Mouse (Mus musculus) granulocyte monocyte progenitor cell, adult 5-6 weeks (primary cell): ENCODE measurements around the gene Ccne1. TPM values are rescaled to one million over a fixed set of nuclear protein-coding genes. Genes with fewer than 3 reads are reported as not detected.
A peak's percentile ranks its signal among the peaks of the same experiment; 100 is the strongest.
"Not testable (repeated sequence)": the region's sequence is repeated elsewhere in the genome, so short reads cannot be mapped to it uniquely, and the experiment has no call there.

Experiments used
- ATAC-seq: replicated peaks from 2 replicates; pipeline ENCODE4 v1.8.0; 2016; ENCODE audit warnings: mild to moderate bottlenecking, moderate TSS enrichment, inconsistent platforms; ENCODE audit not compliant: poor library complexity, severe bottlenecking
- total RNA-seq, 2 experiments: library from RNA; stranded (forward) in 1 of 2; stranded (reverse) in 1 of 2; fragments of 200-712, 200-1000 nt in 1 of 2; fragments of >200 nt in 1 of 2; fragmentation: Nextera tagmentation in 1 of 2; gene quantifications; 2 replicates each; pipeline ENCODE4 v1.2.3; 2014 to 2017

Gene Ccne1
- 22.4 and 23.1 TPM in 2 replicates for total RNA-seq (2014; fragmentation: Nextera tagmentation)
- 20.9 and 25.7 TPM in 2 replicates for total RNA-seq (2017)

DNA sequence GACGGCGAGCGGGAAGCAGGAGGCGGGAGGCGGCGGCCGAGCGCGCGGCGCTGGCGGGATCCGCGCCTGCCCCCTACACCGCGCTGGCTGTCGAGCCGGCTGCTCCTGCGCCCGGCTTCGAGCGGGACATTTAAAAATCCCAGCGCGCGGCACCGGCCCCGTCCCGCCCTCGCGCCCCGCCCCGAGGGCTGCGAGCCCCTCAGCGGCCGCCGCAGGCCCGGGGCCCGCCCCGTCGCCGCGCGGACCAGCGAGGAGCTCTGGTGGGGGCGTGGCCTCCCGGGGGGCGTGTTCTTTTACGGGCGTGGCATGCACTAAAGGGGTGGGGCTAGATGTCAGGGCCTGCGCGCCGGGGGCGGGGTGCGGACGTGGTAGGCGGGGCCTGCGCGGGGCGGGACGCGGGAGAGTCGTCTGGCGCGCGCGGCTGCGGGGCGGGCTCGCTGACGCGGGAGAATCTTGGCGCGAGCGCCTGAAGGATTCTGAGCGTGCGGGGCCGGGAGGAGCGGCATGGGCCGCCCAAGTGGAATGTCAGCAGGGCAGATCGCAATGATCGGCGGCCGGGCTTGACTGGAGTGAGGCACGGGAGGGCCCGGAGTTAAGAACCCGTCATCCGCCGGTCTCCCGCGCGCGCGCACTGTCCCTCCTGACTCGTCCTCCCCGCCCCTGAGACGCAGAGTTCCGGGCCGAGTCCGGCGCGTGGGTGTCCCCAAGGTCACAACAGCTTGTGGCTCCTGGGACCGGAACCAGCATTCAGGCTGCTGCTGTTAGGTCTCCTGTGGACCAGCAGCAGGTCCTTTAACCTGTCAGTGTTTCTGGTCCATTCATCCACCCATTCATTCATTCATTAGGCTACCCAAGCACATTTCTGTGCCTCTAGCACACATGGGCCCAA, at the start of gene Ccne1:
Gene Ccne1 (minus strand): TSS at position 164 of the 889 bp plus-strand sequence.
- ATAC-seq, result peak; percentile 89

DNA sequence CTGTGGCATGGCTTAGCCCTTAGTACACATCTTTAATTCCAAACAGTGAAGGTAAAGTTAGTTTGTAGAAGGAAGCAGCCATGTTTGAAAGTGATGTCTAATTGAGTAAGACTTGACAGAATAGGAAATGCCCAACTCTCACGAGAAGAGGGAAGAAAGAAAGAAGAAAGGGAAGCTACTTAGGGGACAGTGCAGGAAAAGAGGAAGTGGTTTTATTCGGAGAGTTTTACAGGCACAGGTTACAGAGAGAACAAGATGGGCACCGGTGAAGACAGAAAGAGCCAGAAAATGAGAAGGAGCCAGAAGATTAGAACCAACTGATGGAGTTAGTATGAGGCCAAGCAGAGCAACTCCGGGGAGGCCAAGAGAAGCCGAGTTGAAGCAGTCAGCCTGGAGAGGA, 48.5 kb upstream of the Ccne1 start:
- ATAC-seq, result peak; percentile 98

DNA sequence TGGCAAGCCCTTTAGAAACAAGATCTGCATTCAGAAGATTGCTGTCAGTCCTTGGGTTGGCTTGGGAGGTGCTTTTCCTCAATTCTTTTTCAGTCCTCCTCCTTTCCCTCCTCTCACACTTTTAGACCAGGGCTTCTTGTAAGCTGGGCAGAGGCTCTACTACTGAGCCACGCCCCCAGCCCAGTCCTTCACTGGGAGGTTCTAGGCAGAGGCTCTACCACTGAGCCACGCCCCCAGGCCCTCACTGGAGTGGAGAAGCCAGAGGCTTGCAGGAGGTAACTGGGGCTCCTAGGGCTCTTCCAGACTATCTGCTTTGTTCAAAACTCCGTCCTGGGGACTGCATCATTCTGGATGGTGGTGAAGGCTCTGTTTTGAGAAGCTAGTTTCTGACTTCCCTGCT, 45.2 kb upstream of the Ccne1 start:
- no peak for ATAC-seq

DNA sequence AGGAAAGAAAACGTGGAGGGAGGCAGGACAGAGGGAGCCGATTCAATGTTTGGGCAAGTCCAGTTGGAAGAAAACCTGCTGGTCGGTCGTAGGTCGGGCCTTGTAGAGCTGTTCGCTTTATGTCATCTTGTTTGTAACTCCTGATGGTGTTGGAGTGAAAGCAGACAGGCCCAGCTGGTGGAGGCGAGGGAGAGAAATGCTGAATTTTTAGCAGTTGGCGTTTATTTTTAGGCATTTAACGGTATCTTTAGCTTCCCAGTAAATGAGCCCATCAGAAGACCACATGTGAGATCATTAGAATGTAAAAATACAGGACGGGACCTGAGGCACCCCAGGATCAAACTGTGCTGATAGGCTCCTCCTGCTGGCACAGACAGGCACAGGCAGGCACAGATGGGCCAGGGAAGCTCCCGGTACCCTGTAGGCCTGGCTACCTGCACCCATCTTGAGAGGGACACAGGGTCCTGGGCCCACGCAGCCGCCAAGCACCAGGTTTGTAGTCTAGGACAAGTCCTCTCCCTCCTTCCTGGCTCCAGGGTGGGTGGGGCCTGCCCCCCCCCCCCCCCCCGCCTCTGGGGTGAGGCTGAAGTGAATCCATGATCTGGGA, 44.5 kb upstream of the Ccne1 start:
- no peak for ATAC-seq

DNA sequence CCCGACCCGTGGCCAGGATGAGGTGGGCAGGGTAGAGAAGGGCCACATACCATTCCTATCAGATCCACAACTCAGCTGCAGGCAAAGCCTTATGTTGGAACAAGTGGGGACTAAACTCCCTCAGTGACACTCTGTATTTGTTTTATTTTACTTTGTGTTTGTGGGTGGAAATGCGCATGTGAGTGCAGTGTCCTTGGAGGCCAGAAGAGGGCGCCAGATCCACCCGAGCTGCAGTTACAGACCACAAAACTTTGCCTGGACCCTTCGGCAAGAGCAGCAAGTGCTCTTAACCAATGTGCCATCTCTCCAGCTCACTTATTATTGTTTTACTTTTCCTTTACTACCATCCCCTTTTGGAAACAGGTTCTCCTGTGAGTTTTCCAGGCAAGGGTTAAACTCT, 40.1 kb upstream of the Ccne1 start:
- ATAC-seq, result no peak

DNA sequence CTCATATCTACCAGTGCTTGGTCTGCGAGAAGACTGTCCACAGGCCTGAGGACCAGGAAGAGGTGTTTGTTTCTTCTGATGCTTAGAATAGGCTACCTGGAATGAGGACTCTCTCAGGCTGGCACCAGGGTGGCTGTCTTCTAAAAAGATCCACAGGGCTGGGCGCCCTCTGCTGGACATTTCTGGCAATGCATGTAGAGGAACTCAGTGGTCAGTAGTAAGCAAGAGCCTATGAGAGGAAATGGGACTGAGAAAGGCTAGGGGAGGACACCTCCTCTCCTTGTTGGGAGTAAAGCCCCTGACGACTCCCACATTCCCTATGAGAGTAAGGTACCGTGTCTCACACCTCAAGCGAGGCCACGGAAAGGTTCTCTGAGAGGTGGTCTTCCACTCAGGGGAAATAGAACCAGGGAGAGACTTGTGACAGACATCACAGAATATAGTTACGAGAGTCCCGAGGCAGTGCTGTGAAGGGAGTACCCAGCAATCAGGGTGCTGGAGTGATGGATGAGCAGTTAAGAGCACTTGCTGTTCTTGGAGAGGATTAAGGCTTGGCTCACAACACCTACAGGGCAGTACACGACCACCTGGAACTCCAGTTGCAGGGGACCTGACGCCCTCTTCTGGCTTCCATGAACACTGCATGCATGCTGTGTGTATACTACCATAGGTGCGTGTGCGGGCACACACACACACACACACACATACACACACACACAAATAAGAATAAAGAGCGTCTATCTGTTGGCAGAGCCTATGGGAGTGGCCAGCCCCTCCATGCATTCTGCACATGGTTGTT, 34.6 kb upstream of the Ccne1 start:
- ATAC-seq, result peak; percentile 93

DNA sequence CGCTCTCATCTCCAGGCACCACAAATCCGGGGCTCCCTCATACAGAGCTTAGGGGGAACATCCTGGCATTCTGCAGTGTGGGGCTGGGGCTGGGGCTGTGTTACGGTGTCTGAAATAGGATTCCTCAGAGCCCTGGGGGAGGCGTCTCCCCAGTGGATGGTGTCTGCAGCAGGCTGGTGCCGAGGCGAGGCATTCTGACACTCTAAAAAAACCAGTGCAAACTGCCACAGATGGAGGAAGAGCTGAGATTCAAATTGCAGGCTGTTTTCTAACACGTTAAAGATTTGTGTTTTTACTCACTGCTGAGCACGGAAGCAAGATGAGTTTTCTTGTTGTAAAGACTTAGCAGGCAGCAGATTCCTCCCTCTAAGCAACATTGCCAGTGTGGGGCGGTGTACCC, 33.0 kb upstream of the Ccne1 start:
- no peak for ATAC-seq

DNA sequence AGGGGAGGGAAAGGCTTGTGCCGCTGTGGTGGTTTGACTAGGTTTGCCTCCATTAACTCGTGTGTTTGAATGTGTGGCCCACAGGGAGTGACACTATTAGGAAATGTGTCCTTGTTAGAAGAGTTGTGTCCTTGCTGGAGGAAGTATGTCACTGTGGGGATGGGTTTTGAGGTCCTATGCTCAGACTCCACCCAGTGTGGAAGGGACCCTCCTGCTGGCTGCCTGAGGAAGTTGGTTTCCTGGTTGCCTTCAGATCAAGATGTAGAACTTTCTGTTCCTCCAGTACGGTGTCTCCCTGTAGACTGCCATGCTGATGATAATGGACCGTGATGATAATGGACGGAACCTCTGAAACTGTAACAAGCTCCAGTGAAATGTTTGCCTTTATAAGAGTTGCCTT, 27.1 kb upstream of the Ccne1 start:
- ATAC-seq, result peak; percentile 69

DNA sequence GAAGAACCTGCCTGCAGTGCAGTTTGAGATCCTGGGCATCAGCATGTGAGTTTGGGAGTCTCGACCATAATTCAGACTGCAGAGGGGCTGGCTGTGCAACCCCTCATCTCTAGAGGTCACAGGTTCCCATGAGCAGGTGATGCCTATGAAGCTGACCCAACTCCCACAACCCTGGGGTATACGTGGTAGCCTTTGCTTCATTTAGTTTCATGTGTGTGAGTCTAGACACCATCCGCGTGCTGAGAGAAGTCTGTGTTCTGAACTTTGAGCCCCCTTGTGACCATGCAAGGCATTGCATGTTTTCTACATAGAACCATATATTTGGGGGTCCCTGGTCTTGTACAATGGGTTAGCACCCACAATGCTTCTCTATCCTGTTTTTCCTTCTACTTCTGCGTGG, 23.9 kb upstream of the Ccne1 start:
- peak; percentile 78 for ATAC-seq

DNA sequence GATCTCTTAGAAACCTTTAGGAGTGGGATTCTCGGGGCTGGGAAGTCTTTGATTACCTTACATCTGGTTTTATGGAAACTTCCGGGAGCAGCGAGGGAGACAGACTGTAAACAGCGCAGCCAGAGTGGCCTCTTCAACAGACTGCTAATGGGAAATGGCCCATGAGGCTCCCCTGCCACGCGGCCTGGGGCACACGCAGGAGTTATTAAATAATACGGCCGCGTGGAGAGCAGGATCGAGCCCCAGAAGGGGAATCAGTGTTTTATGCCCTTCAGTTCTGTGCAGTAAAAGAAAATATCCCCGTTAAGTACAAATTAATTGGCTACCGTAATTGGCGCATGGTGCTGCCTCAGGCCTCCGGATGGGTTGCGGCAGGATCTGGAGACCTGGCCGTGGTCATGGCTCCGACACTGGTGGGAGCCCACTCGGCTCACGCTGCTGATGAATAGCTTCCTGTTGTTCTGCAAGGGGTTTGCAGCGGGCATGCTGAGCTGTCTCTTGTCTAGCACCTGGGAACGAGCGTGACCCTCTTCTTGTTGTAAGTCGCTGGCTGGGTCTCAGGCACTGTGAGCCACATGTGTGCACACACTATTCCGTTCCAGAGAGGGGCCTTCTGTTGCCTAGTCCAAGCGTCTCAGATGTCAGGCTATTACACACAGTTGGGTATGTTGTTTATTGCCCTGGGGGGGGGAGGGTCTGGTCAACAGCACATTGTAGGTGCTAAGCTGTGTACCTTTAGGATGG, 22.8 kb upstream of the Ccne1 start:
- ATAC-seq, result no peak

DNA sequence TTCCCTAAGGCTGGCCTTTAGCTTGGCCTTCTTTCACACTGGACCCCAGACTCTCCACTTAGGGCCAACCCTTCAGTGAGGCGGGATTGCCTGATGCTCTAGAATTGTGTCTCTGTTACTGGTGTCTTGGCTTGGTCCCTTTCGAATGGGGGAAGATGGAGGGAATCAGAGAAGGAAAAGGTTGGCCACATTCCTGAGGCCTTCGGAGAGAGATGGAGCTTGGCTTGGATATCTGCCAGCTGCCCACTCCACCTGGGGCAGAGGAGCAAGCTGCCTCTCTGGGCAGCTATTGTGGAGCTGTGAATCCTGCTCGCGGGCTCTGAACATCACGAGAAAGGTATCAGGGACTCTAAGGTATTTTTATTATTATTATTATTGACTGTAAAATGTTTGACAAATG, 22.2 kb upstream of the Ccne1 start:
- no peak for ATAC-seq

DNA sequence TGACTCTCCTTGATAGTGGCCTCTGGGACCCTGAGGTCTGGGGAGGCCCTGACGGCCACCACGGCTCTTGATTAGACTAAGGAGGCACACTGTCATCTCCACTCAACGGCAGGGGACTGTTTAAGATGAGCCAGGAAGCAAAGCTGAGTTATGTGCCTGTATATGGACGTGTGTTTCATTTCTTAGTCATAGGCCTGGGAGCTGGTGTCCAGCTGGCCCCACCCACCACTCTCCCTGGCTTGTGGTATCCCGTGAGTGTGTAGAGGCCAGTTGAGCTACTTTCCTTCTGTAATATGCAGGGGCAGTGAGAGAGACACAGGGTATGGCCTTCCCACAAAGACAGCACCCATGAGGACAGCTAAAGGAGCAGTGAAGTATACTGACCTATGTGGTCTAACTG, 20.9 kb upstream of the Ccne1 start:
- not testable (repeated sequence) for ATAC-seq

DNA sequence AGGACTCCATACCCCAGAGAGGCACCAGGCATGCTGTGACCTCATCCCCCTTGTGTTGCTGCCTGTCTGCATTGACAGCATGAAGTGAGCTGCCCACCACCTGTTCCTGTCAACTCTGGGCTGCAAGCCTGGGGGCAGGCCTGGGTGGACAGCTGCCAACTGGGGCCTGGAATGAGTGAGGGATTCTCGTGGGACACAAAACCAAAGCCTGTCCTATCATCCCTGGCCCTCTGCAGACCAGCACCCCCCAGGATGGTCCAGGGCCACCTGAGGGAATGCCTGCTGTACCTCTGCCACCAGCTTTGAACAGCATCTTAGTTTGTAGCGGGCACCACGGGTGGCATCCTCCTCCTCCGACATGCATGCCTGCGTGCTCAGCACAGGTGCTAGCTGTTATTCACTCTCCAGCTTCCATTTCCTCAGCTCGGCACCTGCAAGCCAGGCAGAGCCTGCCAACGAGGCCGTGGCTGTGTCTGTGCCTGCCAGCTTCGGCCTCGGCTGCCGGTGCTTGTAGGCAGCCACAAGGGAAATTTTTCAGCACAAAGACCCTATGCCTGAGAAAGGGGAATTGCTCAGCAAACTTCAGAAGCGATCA, 18.3 kb upstream of the Ccne1 start:
- no peak for ATAC-seq

DNA sequence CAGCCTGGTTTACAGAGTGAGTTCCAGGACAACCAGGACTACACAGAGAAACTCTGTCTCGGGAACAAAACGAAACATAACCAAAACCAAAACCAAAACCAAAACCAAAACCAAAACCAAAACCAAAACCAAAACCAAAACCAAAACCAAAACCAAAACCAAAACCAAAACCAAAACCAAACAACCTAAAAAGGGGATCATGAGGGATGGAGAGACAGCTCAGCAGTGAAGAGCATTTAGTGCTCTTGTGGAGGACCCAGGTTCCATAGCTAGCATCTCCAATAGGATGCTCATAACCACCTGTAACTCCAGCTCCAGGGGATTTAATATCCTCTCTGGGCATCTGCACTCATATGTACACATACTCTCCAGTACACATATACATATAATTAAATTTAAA, 16.8 kb upstream of the Ccne1 start:
- ATAC-seq, result not testable (repeated sequence)

DNA sequence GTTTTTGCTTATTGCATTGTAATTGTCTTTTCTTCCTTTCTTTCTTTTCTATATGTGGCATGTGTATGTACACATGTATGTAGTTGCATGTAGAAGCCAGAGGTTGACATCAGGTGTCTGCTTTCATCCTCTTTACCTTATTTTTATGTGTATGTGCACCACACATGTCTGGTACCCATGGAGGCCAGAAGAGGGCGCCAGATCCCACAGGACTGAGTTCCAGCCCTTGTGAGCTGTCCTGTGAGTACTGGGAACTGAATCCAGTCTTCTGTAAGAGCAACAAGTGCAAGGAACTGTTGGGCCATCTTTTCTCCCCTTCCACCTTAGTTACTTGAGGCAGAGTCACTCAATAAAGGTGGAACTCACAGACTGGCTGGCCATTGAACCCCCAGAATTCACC, 11.3 kb upstream of the Ccne1 start:
- ATAC-seq, result no peak

DNA sequence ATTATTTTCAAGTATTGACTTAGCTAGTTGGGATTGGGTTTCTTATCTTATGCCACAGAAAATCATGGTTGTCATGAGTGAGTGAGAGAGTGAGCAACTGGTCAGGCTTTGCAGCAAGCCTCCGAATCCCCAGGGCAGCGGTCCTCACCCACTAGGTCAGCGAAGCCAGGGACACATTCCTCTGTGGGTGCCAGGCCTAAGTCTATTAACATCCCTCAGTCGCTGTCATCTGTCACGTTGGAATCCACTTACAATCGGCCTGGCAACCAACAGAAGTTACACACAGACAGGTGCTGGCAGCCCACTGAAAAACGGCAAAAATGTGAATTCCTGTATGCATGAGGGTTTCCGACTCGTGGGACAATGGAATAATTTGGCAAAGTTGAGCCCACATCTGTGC, 5.1 kb upstream of the Ccne1 start:
- ATAC-seq, result no peak

DNA sequence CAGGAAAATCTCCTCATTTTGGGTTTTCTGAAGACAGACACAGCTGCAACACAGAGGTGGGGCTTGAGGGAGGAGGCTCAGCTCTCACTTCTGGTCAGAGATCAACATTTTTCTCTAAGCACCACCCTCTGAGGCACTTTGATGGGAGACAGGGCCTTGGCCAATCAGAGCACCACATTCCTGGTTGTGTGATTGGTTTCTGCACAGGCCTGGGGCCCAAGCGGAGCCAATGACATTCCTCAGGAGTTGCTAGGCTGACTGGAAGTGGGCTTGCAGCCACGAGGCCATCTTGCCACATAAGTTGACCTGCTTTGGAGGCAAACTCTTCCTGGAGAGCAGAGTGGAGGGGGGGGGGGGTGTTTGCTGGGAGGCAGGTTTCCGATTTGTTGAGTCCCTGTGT, 4.7 kb upstream of the Ccne1 start:
- no peak for ATAC-seq

DNA sequence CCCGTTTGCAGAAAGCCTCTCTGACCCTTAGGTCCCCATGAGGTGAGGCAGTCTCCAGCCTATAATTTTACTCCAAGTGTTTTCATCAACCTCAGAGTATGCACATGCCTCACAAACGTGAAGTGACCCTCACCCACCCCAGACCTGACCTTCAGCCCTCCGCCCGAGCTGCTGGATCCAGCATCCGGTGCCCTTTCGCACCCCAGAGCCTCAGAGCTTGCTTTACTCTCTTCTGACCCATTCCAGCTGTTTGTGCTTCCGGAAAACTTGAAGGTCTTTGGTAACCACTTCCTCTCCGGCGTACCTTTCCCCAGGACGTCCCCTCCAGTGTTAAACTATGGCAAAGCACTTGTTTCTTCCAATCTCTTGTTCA, 912 bp upstream of the Ccne1 start:
- peak; percentile 16; the same call in 1 of the 2 replicates for ATAC-seq

DNA sequence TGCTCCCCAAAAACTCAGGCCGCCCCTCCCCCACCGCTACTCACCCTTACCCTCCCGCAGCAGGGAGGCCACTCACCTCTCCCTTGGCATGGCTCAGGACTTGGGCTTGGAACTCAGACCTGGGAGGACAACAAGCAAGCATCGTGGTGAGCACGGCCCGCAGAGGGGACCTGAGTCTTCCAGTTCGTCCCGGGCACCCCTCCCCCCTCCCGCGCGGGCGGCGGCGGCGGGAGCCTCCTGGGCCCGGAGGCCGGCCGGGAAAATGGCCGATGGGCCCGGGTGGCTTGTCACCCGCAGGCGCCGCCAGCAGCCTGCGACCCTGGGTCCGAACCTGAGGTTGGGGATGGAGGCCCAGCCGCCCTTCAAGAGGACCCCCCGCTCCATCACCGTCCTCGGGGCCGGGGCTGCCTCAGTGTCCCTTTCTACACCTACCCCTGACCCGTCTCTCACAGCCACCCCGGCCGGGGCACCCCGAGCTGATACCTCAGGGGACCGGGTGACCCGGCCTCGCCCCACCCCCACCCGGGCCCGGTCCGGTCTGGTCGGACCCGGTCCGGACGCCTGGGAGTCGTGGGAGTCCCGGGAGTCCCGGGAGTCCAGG, 523 bp downstream of the Ccne1 start:
- peak; percentile 3; the same call in 1 of the 2 replicates for ATAC-seq

DNA sequence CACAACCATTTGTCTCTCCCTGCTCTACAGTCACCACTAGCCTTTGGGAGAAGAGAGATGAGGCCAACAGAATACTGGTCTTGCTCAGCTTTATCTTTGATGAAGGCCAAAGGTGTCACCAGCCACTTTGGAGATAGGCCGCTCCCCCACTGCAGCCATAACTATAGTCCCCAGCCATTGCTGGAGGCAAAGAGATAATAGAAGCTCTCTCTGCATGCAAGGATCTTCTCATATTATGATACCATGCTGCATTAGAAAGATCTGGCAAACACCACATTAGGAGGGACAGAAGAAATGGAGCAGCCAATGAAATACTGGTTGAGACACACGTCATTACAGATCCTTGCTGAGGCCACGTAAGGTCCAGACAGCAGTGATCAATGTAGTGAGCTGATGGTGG, 2.0 kb downstream of the Ccne1 start:
- no peak for ATAC-seq
